Mouse (Mus musculus) MEL (cell line): ENCODE data around the gene Actr10. TPM values are rescaled to one million over a fixed set of nuclear protein-coding genes. Genes with fewer than 3 reads are reported as not detected.

Source experiments
- DNase-seq: peaks from one replicate; pipeline ENCODE4 v3.0.0; 2011; ENCODE audit warnings: low read depth, low spot score
- H3K27ac ChIP-seq: 2 replicates; pipeline ENCODE4 v1.5.1; 2012; ENCODE audit warnings: low read depth, mild to moderate bottlenecking, control low read depth, low read length, moderate library complexity; ENCODE audit not compliant: control insufficient read depth
- H3K27me3 ChIP-seq, 2 experiments: fragments of 150-350 bp in 1 of 2; sonication (generic) in 1 of 2; 2 replicates each; pipeline ENCODE4 v1.6.1; 2012; ENCODE audit warnings: low read length in 2 of 2, mild to moderate bottlenecking in 2 of 2, improper control_type of control experiment in 1 of 2, moderate library complexity in 1 of 2; ENCODE audit not compliant: insufficient read depth in 2 of 2, control insufficient read depth in 1 of 2
- H3K36me3 ChIP-seq, 2 experiments: 2 replicates each; pipeline ENCODE4 v1.6.1; 2012 to 2014; ENCODE audit warnings: low read length in 2 of 2, improper control_type of control experiment in 1 of 2, inconsistent platforms in 1 of 2, mild to moderate bottlenecking in 1 of 2; ENCODE audit not compliant: insufficient read depth in 2 of 2, control insufficient read depth in 1 of 2
- H3K4me1 ChIP-seq, 2 experiments: fragments of 150-350 bp in 1 of 2; sonication (generic) in 1 of 2; 2 replicates each; pipeline ENCODE4 v1.6.1; 2012; ENCODE audit warnings: low read length in 2 of 2, improper control_type of control experiment in 1 of 2, mild to moderate bottlenecking in 1 of 2; ENCODE audit not compliant: insufficient read depth in 2 of 2, control insufficient read depth in 1 of 2
- H3K4me3 ChIP-seq, 2 experiments: fragments of 150-350 bp in 1 of 2; sonication (generic) in 1 of 2; 2 replicates each; pipeline ENCODE4 v1.5.1; 2012; ENCODE audit warnings: low read depth in 2 of 2, low read length in 2 of 2, mild to moderate bottlenecking in 2 of 2, moderate library complexity in 2 of 2, control low read depth in 1 of 2, improper control_type of control experiment in 1 of 2; ENCODE audit not compliant: control insufficient read depth in 1 of 2, insufficient read depth in 1 of 2
- H3K79me2 ChIP-seq: 2 replicates; pipeline ENCODE4 v1.6.1; 2012; ENCODE audit warnings: mild to moderate bottlenecking, low read length, moderate library complexity; ENCODE audit not compliant: control insufficient read depth, poor library complexity, insufficient read depth
- H3K9ac ChIP-seq: 2 replicates; pipeline ENCODE4 v1.6.1; 2012; ENCODE audit warnings: low read depth, mild to moderate bottlenecking, control low read depth, low read length, moderate library complexity; ENCODE audit not compliant: control insufficient read depth, poor library complexity, severe bottlenecking
- H3K9me3 ChIP-seq: fragments of 150-350 bp; sonication (generic); replicated peaks from 2 replicates; pipeline ENCODE4 v1.6.1; 2012; ENCODE audit warnings: mild to moderate bottlenecking, low read length, improper control_type of control experiment, moderate library complexity; ENCODE audit not compliant: insufficient read depth
- BHLHE40 ChIP-seq: IDR thresholded peaks from 2 replicates; pipeline ENCODE4 v1.6.1; 2012; ENCODE audit warnings: low read depth, mild to moderate bottlenecking, inconsistent platforms, low read length, improper control_type of control experiment, borderline replicate concordance
- CHD1 ChIP-seq: IDR thresholded peaks from 2 replicates; pipeline ENCODE4 v1.6.1; 2012; ENCODE audit warnings: low read depth, mild to moderate bottlenecking, inconsistent platforms, low read length, improper control_type of control experiment
- CHD2 ChIP-seq: IDR thresholded peaks from 2 replicates; pipeline ENCODE4 v1.6.1; 2011; ENCODE audit warnings: low read length, improper control_type of control experiment
- ELF1 ChIP-seq: IDR thresholded peaks from 2 replicates; pipeline ENCODE4 v1.6.1; 2014; ENCODE audit warnings: low read depth, mild to moderate bottlenecking, inconsistent platforms, low read length, improper control_type of control experiment, moderate library complexity
- EP300 ChIP-seq, 2 experiments: IDR thresholded peaks; 2 replicates each; pipeline ENCODE4 v1.6.1; 2011; ENCODE audit warnings: improper control_type of control experiment in 2 of 2, low read length in 2 of 2, low read depth in 1 of 2, mild to moderate bottlenecking in 1 of 2
- GATA1 ChIP-seq: IDR thresholded peaks from 2 replicates; pipeline ENCODE4 v1.6.1; 2011; ENCODE audit warnings: low read depth, low read length, improper control_type of control experiment
- HCFC1 ChIP-seq: IDR thresholded peaks from 2 replicates; pipeline ENCODE4 v1.6.1; 2012; ENCODE audit warnings: low read depth, mild to moderate bottlenecking, inconsistent platforms, low read length, improper control_type of control experiment, moderate library complexity
- KAT2A ChIP-seq: conservative IDR thresholded peaks from 2 replicates; pipeline ENCODE4 v1.6.1; 2012; ENCODE audit warnings: low read depth, low read length, improper control_type of control experiment, inconsistent platforms
- MEF2A ChIP-seq: IDR thresholded peaks from 2 replicates; pipeline ENCODE4 v1.6.1; 2014; ENCODE audit warnings: low read depth, mild to moderate bottlenecking, inconsistent platforms, low read length, improper control_type of control experiment; ENCODE audit not compliant: poor library complexity, insufficient replicate concordance, severe bottlenecking; ENCODE audit errors: extremely low read depth
- MYB ChIP-seq: IDR thresholded peaks from 2 replicates; pipeline ENCODE4 v1.6.1; 2011; ENCODE audit warnings: mild to moderate bottlenecking, low read depth, low read length, improper control_type of control experiment
- POLR2A ChIP-seq, 2 experiments: IDR thresholded peaks; 2 replicates each; pipeline ENCODE4 v1.6.1; 2011 to 2012; ENCODE audit warnings: low read length in 2 of 2, mild to moderate bottlenecking in 2 of 2, control low read depth in 1 of 2, improper control_type of control experiment in 1 of 2, low read depth in 1 of 2, moderate library complexity in 1 of 2; ENCODE audit not compliant: control insufficient read depth in 1 of 2, insufficient read depth in 1 of 2, poor library complexity in 1 of 2
- POLR2AphosphoS2 ChIP-seq: IDR thresholded peaks from 2 replicates; pipeline ENCODE4 v1.6.1; 2011; ENCODE audit warnings: low read length, improper control_type of control experiment
- RAD21 ChIP-seq: IDR thresholded peaks from 2 replicates; pipeline ENCODE4 v1.6.1; 2011; ENCODE audit warnings: mild to moderate bottlenecking, low read depth, low read length, improper control_type of control experiment
- SMC3 ChIP-seq: IDR thresholded peaks from 2 replicates; pipeline ENCODE4 v1.6.1; 2011; ENCODE audit warnings: low read depth, low read length, improper control_type of control experiment
- TBP ChIP-seq: IDR thresholded peaks from 2 replicates; pipeline ENCODE4 v1.8.0; 2011; ENCODE audit warnings: low read depth, low read length, improper control_type of control experiment
- TCF12 ChIP-seq: IDR thresholded peaks from 2 replicates; pipeline ENCODE4 v1.6.1; 2014; ENCODE audit warnings: low read depth, mild to moderate bottlenecking, inconsistent platforms, low read length, improper control_type of control experiment, moderate library complexity
- UBTF ChIP-seq: IDR thresholded peaks from 2 replicates; pipeline ENCODE4 v1.6.1; 2012; ENCODE audit warnings: low read depth, mild to moderate bottlenecking, inconsistent platforms, low read length, improper control_type of control experiment, moderate library complexity, borderline replicate concordance; ENCODE audit not compliant: insufficient read depth
- USF1 ChIP-seq: IDR thresholded peaks from 2 replicates; pipeline ENCODE4 v1.6.1; 2014; ENCODE audit warnings: low read depth, mild to moderate bottlenecking, inconsistent platforms, low read length, improper control_type of control experiment, moderate library complexity
- ZMIZ1 ChIP-seq: IDR thresholded peaks from 2 replicates; pipeline ENCODE4 v1.6.1; 2012; ENCODE audit warnings: low read depth, mild to moderate bottlenecking, inconsistent platforms, low read length, improper control_type of control experiment, moderate library complexity
- ZNF384 ChIP-seq: IDR thresholded peaks from 2 replicates; pipeline ENCODE4 v1.6.1; 2012; ENCODE audit warnings: low read depth, mild to moderate bottlenecking, inconsistent platforms, low read length, improper control_type of control experiment
- polyA plus RNA-seq, 2 experiments: library from polyadenylated mRNA; stranded (reverse) in 1 of 2; unstranded in 1 of 2; fragments of >175 nt in 1 of 2; fragments of >200 nt in 1 of 2; gene quantifications; 2 replicates each; pipeline versions ENCODE4 v1.2.1 to v1.2.4; 2012; ENCODE audit warnings: low replicate concordance in 2 of 2, low read depth in 1 of 2; ENCODE audit not compliant: insufficient read length in 2 of 2, insufficient read depth in 1 of 2, missing spikeins in 1 of 2
- total RNA-seq: library from RNA; depleted of rRNA; stranded (reverse); fragments of 300-350 nt; gene quantifications from 2 replicates; pipeline ENCODE4 v1.2.3, GENCODE M21; 2012

Gene Actr10
- total and polyA plus RNA-seq, 3 experiments, result 78.7 to 109 TPM; not detected in 1

DNA sequence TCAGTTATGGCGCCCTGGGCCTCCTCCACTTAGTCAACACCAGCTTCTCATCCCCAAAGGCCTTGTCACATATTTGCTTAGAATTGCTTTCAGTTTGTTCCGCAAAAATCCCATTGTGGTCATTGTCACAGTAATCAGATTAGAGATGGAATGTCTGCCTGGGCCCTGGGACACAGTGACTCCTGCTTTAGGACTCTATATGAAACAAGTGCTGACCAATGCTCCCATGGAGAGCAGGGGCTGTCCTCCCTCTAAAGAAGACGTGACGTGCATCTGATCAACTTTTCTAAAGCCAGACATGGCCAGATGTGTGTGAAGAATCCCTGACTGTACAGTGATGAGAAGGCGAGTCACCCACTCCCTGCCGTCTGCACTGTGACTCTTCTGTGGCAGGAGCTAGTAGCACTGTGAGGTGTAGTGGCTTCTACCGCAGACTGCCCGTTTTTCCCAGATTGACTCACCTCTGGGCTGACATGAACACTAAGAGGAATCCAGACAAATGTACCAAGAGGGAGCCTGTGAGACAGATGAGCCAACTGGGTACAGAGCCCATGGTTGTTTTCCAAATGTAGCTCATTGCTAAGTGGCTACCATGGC, 46.7 kb upstream of the Actr10 start:
- no peaks in the 10 kb centered on the region; a peak in 1 of 4 replicates for H3K36me3 ChIP-seq
- H3K79me2 ChIP-seq, result no peaks in the 10 kb centered on the region
- H3K27ac ChIP-seq, result no peak overlapping the region
- no peak overlapping the region for H3K4me3 ChIP-seq
- no peaks in the 10 kb centered on the region for H3K9me3 ChIP-seq
- H3K9ac ChIP-seq, result no peak overlapping the region
- peaks cover 0 to 4% of the 10 kb centered on the region in 2 experiments; a peak in 1 of 4 replicates for H3K4me1 ChIP-seq
- no peaks in the 10 kb centered on the region for H3K27me3 ChIP-seq
- DNase-seq, result no peak
- TF ChIP-seq EP300 (IDR thresholded peaks at IDR 0.05; ENCODE audit: low read depth in 1 of 2, low read length in 2 of 2) (no peak), CHD1 (no peak), POLR2AphosphoS2 (no peak), KAT2A (no peak), HCFC1 (no peak), BHLHE40 (no peak), ELF1 (no peak), ZNF384 (no peak), MYB (no peak), USF1 (no peak), TBP (no peak), ZMIZ1 (no peak), CHD2 (no peak), SMC3 (no peak), POLR2A (IDR thresholded peaks at IDR 0.05; ENCODE audit: control insufficient read depth in 1 of 2, insufficient read depth in 1 of 2, low read depth in 1 of 2, low read length in 2 of 2, poor library complexity in 1 of 2) (no peak), GATA1 (no peak), RAD21 (no peak), TCF12 (no peak)
- TF ChIP-seq, all 39 proteins: peak for 0

DNA sequence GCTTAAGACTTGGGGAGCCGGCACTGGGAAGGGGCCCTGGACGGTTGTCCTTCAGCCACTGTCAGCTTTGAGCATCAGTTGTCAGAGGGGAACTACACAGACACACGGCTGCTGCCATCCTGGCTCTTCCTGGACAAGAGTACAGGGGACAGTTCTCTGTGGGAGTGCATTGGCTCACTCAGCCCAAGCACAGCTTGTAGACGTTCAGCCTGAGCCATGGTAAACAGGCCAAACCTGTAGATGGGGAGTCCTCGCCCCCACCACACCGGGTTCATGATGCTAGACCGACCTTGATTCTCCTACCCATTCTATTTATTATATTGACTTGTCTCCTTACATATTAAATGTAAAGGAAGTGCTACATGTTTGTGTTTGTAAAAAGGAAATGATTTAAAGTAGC, 42.4 kb upstream of the Actr10 start:
- H3K9ac ChIP-seq, result no peak overlapping the region
- H3K27me3 ChIP-seq, result no peaks in the 10 kb centered on the region
- H3K27ac ChIP-seq, result no peak overlapping the region
- no peaks in the 10 kb centered on the region for H3K79me2 ChIP-seq
- no peak overlapping the region for H3K4me3 ChIP-seq
- no peaks in the 10 kb centered on the region for H3K4me1 ChIP-seq
- DNase-seq, result no peak
- no peaks in the 10 kb centered on the region for H3K9me3 ChIP-seq
- no peak for TF ChIP-seq EP300 (IDR thresholded peaks at IDR 0.05; ENCODE audit: low read depth in 1 of 2, low read length in 2 of 2)
- TF ChIP-seq ELF1, result no peak
- TF ChIP-seq MYB, result no peak
- no peak for TF ChIP-seq UBTF
- TF ChIP-seq USF1, result no peak
- TF ChIP-seq ZMIZ1, result no peak
- no peak for TF ChIP-seq MEF2A
- no peaks in the 10 kb centered on the region for H3K36me3 ChIP-seq
